Mouse (Mus musculus) ES-E14 (cell line): ENCODE results near the gene 2010300C02Rik. TPM values are rescaled to one million over a fixed set of nuclear protein-coding genes. Genes with fewer than 3 reads are reported as not detected.
"Not testable (repeated sequence)": the region's sequence is repeated elsewhere in the genome, so short reads cannot be mapped to it uniquely, and the experiment has no call there.

ENCODE experiments used
- DNase-seq: peaks from one replicate; pipeline ENCODE4 v3.0.0-alpha.2; 2013; ENCODE audit warnings: low read depth, low spot score
- H3K27ac ChIP-seq: 2 replicates; pipeline ENCODE4 v1.5.1; 2012; ENCODE audit warnings: low read depth, mild to moderate bottlenecking, low read length, moderate library complexity, mixed read lengths; ENCODE audit not compliant: poor library complexity, insufficient read depth, severe bottlenecking
- H3K36me3 ChIP-seq: 2 replicates; pipeline ENCODE4 v1.6.1; 2012; ENCODE audit warnings: mild to moderate bottlenecking, low read length, moderate library complexity, mixed read lengths; ENCODE audit not compliant: control insufficient read depth, poor library complexity, insufficient read depth, severe bottlenecking
- H3K4me1 ChIP-seq, 2 experiments: fragments of 150-350 bp in 1 of 2; sonication (generic) in 1 of 2; 2 replicates each; pipeline ENCODE4 v1.6.1; 2012; ENCODE audit warnings: low read length in 2 of 2, mild to moderate bottlenecking in 1 of 2, mixed read lengths in 1 of 2; ENCODE audit not compliant: control insufficient read depth in 2 of 2, insufficient read depth in 2 of 2, poor library complexity in 1 of 2
- H3K4me3 ChIP-seq, 2 experiments: fragments of 150-350 bp in 1 of 2; sonication (generic) in 1 of 2; 2 replicates each; pipeline ENCODE4 v1.5.1; 2012; ENCODE audit warnings: low read length in 2 of 2, low read depth in 1 of 2, mild to moderate bottlenecking in 1 of 2, mixed read lengths in 1 of 2; ENCODE audit not compliant: insufficient read depth in 1 of 2, poor library complexity in 1 of 2, severe bottlenecking in 1 of 2
- H3K9ac ChIP-seq: 2 replicates; pipeline ENCODE4 v1.6.1; 2012; ENCODE audit warnings: low read depth, mild to moderate bottlenecking, low read length, mixed read lengths; ENCODE audit not compliant: poor library complexity, insufficient read depth, severe bottlenecking
- H3K9me3 ChIP-seq: fragments of 150-350 bp; sonication (generic); 2 replicates; pipeline ENCODE4 v1.6.1; 2012; ENCODE audit warnings: low read depth, mild to moderate bottlenecking, low read length; ENCODE audit not compliant: control insufficient read depth, insufficient read depth
- CHD2 ChIP-seq: IDR thresholded peaks from 2 replicates; pipeline ENCODE4 v1.6.1; 2014; ENCODE audit warnings: mild to moderate bottlenecking, low read depth, low read length, inconsistent platforms
- HCFC1 ChIP-seq: IDR thresholded peaks from 2 replicates; pipeline ENCODE4 v1.6.1; 2012; ENCODE audit warnings: low read length, inconsistent platforms, borderline replicate concordance; ENCODE audit not compliant: insufficient read depth
- MAFK ChIP-seq: IDR thresholded peaks from 2 replicates; pipeline ENCODE4 v1.6.1; 2014; ENCODE audit warnings: mild to moderate bottlenecking, low read depth, low read length, inconsistent platforms; ENCODE audit not compliant: insufficient read depth
- ZC3H11A ChIP-seq: IDR thresholded peaks from 2 replicates; pipeline ENCODE4 v1.6.1; 2012; ENCODE audit warnings: low read depth, mild to moderate bottlenecking, inconsistent platforms, low read length, borderline replicate concordance
- ZNF384 ChIP-seq: IDR thresholded peaks from 2 replicates; pipeline ENCODE4 v1.6.1; 2012; ENCODE audit warnings: low read depth, low read length, inconsistent platforms
- in situ Hi-C, 2 experiments: fragments of 600-800 bp; cut with MboI; formaldehyde crosslinking; loops; one replicate each; pipeline ENCODE4 v1.15.1; 2025; ENCODE audit warnings: low sequenced_read_pairs in 2 of 2, inconsistent platforms in 1 of 2; ENCODE audit not compliant: unreplicated experiment in 2 of 2
- total RNA-seq: library from RNA; depleted of rRNA; stranded (reverse); fragments of 300-350 nt; gene quantifications from 2 replicates; pipeline ENCODE4 v1.2.3, GENCODE M21; 2012

2010300C02Rik gene
- total RNA-seq, 1 experiment: 0.67 TPM

DNA sequence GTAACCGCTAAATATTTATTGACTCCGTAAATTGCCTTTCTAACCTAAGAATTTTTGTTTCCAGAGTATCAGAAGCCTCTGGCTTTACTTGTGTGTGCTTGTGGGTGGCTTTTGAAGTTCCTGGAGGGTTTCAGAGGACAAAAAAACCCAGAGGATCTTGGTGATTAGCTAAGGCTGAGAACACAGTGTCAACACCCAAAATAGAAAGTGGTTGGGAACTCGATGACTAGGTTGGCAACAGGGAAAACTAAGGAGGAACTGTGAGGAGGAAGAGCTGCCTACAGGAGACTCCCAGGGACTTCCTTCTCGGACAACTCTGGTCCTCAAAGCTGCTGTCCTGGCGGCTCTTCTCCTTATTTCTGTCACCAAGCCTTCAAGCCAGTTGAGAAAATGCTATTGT is 1.2 kb upstream of the 2010300C02Rik start:
- no peak overlapping the region for H3K4me3 ChIP-seq
- TF ChIP-seq ZC3H11A (no peak), MAFK (no peak), ZNF384 (no peak), HCFC1 (no peak), CHD2 (no peak)
- in situ Hi-C loops: no loop called here

DNA sequence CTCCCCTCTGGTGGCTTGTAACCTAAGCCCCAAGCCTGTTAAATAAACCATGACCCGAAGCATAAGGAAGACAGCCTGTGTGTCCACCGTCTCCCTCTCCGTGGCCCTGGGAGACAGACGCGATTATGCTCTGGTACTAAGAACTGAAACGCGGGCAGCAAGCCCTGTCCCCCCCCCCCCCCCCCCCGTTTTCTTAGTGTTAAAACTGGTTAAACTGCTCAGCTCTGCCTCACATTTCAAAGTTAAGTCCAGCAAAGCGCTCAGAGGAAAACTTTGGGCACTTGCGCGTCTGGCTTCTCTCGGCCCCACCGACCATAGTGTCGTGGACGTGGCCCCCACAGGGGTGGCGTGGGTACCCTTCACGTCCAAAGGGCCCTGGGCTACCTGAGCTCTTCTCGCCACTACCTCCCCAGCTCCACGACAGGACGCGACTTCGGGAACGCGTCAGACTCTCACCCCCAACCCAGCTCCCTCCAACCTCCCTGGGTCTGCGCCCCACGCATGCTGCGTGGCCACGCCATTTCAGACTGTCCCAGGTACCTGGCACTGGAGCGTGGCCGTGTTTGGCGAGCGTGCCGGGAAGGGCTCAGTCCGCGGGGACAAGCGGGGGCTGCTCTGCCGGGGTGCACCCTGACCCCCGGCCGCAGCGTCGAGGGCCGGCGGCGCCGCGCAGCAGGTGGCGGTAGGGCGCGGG is 708 bp downstream of the 2010300C02Rik start:
- no peak for DNase-seq
- Histone ChIP-seq H3K36me3 (no peaks in the 10 kb centered on the region), H3K27ac (no peak overlapping the region), H3K9ac (peak overlapping the region; percentile 76), H3K9me3 (no peaks in the 10 kb centered on the region), H3K4me1 (no peaks in the 10 kb centered on the region; a peak in 1 of 4 replicates), H3K4me3 (peak overlapping the region; percentile 70 to 77)
- in situ Hi-C loops: no loop called here
- TF ChIP-seq HCFC1 (no peak), ZC3H11A (no peak), ZNF384 (no peak), CHD2 (no peak), MAFK (no peak)

More for the DNA sequence above, 1.2 kb upstream of the 2010300C02Rik start:
- no peak for DNase-seq
- H3K9me3 ChIP-seq: no peaks in the 10 kb centered on the region
- H3K9ac ChIP-seq: no peak overlapping the region
- no peaks in the 10 kb centered on the region for H3K36me3 ChIP-seq
- H3K27ac ChIP-seq: no peak overlapping the region
- H3K4me1 ChIP-seq: peaks cover 0 to 2% of the 10 kb centered on the region in 2 experiments; a peak in 1 of 4 replicates

DNA sequence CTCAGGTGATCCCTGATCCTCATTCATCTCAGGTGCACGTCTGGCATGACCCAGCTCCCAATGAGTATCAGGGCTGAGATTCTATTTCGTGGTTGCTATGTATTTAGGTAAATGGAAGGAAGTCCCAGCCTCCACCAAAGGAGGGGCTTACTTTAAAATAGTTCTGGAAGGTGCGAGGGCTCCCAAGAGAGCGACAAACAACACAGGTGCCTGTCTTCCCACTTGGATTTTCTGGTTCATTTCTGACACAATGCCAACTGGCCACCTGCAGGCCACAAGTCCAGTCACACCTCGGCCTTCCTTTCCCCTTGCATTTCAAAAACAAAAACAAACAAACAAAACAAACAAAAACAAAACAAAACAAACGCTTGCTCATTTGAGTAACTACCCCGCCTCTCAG is 1.4 kb downstream of the 2010300C02Rik start:
- DNase-seq: no peak
- H3K4me3 ChIP-seq: no peak overlapping the region

DNA sequence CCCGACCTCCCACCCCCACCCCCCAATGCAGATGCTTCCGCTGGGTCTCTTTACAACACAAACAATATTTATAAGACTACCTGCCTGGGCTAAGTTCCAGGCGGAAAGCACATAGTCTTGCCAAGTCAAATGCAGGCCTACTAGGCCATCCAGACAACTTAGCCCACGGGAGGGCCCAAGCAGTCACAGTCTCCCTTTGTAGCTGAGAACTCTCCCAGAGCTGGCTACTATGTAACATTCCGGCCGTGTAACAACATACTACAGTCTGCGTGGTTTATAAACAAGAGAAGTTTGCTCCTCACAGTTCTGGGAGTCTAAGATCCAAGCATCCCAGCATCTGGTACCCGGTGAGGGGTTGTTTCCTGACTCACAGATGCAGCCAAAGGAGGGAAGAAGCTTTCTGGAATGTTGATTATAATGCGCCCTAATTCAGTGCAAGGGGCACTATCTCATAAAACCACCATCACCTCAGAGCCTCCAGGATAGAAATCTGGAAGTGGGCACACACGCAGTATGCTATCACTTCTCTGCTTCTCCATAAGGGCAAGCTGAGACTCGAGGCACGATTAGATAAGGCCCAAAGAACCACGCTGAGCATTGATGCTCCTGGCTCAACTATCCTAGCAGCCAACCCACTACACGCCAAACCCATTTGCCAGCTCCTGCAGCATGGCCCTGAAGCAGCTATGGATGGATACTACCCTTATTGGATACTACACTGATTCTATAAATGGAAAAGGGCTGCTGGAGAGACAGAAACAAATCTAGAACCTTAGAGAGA is 2.3 kb downstream of the 2010300C02Rik start:
- in situ Hi-C loops: no loop called here
- TF ChIP-seq MAFK (no peak), HCFC1 (no peak), ZNF384 (no peak), CHD2 (no peak), ZC3H11A (no peak)
- no peak overlapping the region for H3K9ac ChIP-seq
- no peaks in the 10 kb centered on the region; a peak in 1 of 4 replicates for H3K4me1 ChIP-seq
- H3K36me3 ChIP-seq: no peaks in the 10 kb centered on the region
- no peaks in the 10 kb centered on the region for H3K9me3 ChIP-seq
- DNase-seq: no peak
- no peak overlapping the region for H3K27ac ChIP-seq
- no peak overlapping the region for H3K4me3 ChIP-seq

More for the DNA sequence above, 1.4 kb downstream of the 2010300C02Rik start:
- in situ Hi-C loops: no loop called here
- Histone ChIP-seq H3K9me3 (no peaks in the 10 kb centered on the region), H3K27ac (no peak overlapping the region), H3K4me1 (no peaks in the 10 kb centered on the region; a peak in 1 of 4 replicates), H3K9ac (no peak overlapping the region), H3K36me3 (no peaks in the 10 kb centered on the region)
- TF ChIP-seq CHD2 (no peak), HCFC1 (no peak), ZNF384 (no peak), ZC3H11A (no peak), MAFK (no peak)

DNA sequence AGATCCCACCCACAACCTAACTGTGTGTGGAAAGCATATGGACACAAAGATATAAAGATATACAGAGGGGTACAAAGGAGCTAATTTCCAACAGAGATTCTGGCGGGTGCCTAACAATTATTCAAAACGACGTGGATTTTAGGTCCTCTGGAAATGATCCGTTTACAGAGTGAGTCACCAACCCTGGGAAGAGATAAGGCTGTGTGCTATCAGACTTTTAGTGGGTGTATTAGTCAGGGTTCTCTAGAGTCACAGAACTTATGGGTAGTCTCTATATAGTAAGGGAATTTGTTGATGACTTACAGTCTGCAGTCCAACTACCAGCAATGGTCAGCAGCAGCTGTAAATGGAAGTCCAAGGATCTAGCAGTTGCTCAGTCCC is 7.5 kb downstream of the 2010300C02Rik start:
- DNase-seq: not testable (repeated sequence)

More for the DNA sequence above, 7.5 kb downstream of the 2010300C02Rik start:
- H3K4me3 ChIP-seq, H3K9ac ChIP-seq, in situ Hi-C loops, H3K36me3 ChIP-seq, H3K27ac ChIP-seq, H3K4me1 ChIP-seq, H3K9me3 ChIP-seq: not testable (repeated sequence)
